Mouse (Mus musculus): Measurements from ENCODE around the gene Gosr2.

GRCm38 (mm10) chr11:103735046-103735781 lies 37.5 kb upstream of the Gosr2 start:
- no peak for TF ChIP-seq CTCF (IDR thresholded peaks at IDR 0.05; ENCODE audit: borderline replicate concordance, insufficient read depth, low read depth, low read length)
- TF ChIP-seq POLR2A (IDR thresholded peaks at IDR 0.05; ENCODE audit: borderline replicate concordance, insufficient read depth, low read length): no peak

All from cerebellum, adult 2 months (tissue).